Mouse (Mus musculus): ENCODE measurements around the gene Tec. TPM values are rescaled to one million over a fixed set of nuclear protein-coding genes. Genes with fewer than 3 reads are reported as not detected.

The Tec gene
- polyA plus RNA-seq, 1 experiment, result 3.9 TPM

- peak; percentile 9 for DNase-seq (ENCODE audit: low read depth)
Measured at GRCm38 (mm10) chr5:72796186-72796613, 72.1 kb downstream of the Tec start.

DNA sequence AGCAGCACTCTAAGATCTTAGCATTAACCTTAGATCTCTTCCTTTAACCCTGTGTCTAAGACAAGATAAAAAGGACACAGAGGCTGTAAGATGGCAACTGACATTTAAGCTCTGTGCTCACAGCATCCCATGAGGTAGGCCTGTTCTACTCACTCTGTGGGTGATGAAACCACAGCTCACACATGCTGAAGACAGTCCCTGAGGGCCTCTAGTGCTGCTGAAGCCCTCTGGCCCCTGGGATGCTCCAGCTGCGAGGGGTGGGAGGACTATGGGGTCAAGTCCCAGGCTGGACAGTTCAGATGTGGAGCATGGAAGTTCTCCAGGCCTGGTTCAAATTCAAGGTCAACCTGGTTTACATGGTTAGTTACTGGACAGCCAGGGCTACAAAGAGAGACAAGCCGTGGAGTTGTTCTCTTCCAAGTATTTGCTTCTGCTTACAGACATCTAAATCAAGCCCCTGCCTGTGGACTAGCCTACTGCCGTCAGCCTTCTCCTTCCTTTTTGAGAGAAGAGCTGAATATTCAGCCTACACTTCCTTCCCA lies 74.9 kb downstream of the Tec start:
- no peak for TF ChIP-seq POLR2A (IDR thresholded peaks at IDR 0.05; ENCODE audit: borderline replicate concordance, extremely low read depth, insufficient read depth, insufficient read length, poor library complexity, severe bottlenecking)
- no peak for TF ChIP-seq CTCF (IDR thresholded peaks at IDR 0.05; ENCODE audit: borderline replicate concordance, extremely low read depth, insufficient read depth, insufficient read length)
- no peak for DNase-seq (ENCODE audit: low read depth)

More at GRCm38 (mm10) chr5:72796186-72796613, 72.1 kb downstream of the Tec start:
- TF ChIP-seq CTCF (IDR thresholded peaks at IDR 0.05; ENCODE audit: borderline replicate concordance, extremely low read depth, insufficient read depth, insufficient read length) (no peak), POLR2A (IDR thresholded peaks at IDR 0.05; ENCODE audit: borderline replicate concordance, extremely low read depth, insufficient read depth, insufficient read length, poor library complexity, severe bottlenecking) (no peak)

DNA sequence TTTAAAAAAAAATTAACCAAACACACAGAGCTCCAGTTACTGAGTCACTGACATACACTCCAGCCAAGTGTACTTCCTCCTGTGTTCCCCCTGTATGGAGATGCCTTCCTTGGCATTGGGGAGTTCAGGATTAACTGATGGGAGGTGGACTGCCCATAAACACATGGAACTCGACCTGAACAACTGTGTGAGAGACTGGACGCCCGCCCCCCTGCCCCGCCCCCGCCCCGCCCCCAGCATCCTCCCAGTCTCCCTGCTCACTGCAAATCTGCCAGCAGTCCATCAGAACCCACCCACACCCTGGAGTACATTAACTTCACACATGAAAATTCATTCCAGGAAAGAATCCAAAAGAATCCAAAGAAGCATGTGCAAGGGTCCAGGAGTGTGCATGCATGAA lies 76.5 kb downstream of the Tec start:
- no peak for DNase-seq (ENCODE audit: low read depth)
- TF ChIP-seq CTCF (IDR thresholded peaks at IDR 0.05; ENCODE audit: borderline replicate concordance, extremely low read depth, insufficient read depth, insufficient read length) (no peak), POLR2A (IDR thresholded peaks at IDR 0.05; ENCODE audit: borderline replicate concordance, extremely low read depth, insufficient read depth, insufficient read length, poor library complexity, severe bottlenecking) (no peak)

DNA sequence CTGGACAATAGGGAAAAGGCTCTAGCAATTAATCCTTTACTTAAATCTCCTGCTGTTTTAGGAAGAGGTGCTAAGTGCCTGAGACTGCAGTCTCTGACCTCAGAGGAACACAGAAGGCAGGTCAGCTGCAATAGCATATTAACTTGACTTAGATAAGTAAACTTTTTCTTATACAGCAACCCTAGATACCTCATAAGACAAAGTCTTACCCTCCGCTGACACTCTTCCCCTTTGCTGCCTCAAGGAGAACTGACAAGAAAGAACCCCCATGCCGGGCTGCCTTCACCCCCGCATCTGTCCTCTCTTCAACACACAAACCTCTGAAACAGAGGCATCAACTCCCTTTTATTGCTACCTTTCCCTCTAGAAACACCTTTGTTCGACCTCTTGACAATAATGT lies 76.9 kb downstream of the Tec start:
- no peak for TF ChIP-seq POLR2A (IDR thresholded peaks at IDR 0.05; ENCODE audit: borderline replicate concordance, extremely low read depth, insufficient read depth, insufficient read length, poor library complexity, severe bottlenecking)
- TF ChIP-seq CTCF (IDR thresholded peaks at IDR 0.05; ENCODE audit: borderline replicate concordance, extremely low read depth, insufficient read depth, insufficient read length), result no peak
- no peak for DNase-seq (ENCODE audit: low read depth)

DNA sequence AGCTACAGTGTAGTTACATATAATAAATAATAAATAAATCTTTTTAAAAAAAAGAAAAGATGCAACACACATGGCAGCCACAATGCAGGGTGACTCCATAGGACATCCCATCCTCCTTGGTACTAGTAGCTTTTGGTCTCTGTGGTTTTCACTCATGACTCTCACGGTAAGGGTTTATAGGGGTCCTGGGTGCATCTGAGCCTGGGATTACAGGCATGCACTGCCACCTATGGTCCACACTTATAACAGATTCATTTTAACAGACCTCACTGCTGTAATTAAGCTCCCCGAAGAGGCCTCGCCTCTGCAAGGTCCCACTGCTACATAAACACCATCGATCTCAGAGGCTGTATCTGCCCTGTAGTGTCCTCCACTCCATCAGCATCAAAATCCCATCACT lies 82.8 kb downstream of the Tec start:
- TF ChIP-seq CTCF (IDR thresholded peaks at IDR 0.05; ENCODE audit: borderline replicate concordance, extremely low read depth, insufficient read depth, insufficient read length) (0 out of 2 replicates have a peak, but pooled peaks have one; percentile 6), POLR2A (IDR thresholded peaks at IDR 0.05; ENCODE audit: borderline replicate concordance, extremely low read depth, insufficient read depth, insufficient read length, poor library complexity, severe bottlenecking) (no peak)
- no peak for DNase-seq (ENCODE audit: low read depth)

DNA sequence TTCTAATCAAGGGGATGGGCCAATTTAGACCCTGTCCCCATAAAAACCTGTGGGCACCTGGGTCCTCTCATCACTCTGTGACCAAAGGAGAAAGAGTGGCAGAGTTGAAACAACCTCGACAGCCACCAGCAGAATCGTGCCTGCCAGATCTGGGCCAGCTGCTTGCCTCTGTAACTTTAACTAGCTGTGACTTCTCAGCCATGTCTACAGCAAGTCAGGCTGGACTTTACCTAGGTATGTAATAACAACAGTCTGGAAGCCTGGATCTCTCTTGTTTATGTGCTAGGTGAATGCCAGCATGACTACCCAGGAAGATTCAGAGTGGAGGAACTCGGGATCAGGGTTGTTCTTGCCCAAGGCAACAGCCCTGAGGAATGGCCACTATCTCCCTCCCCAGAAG lies 83.6 kb downstream of the Tec start:
- TF ChIP-seq POLR2A (IDR thresholded peaks at IDR 0.05; ENCODE audit: borderline replicate concordance, extremely low read depth, insufficient read depth, insufficient read length, poor library complexity, severe bottlenecking), result no peak
- no peak for TF ChIP-seq CTCF (IDR thresholded peaks at IDR 0.05; ENCODE audit: borderline replicate concordance, extremely low read depth, insufficient read depth, insufficient read length)
- DNase-seq (ENCODE audit: low read depth), result no peak

DNA sequence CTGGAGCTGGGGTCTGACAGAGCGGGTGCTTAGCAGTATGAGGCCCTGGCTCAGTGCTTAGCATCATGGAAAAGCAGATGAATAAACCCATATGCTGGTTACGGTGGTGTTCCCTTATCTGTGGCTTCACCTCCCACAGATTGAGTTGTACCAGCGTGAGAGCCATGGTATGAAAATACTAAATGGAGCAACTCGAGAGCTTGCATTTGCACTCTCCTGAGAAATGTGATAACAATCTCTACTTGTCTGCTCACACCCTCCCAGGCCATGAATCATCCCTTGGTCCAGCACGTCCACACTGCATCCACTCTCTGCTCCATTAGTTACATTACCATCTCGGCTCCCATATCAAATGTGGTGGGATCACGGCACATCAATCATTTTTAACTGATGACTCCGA lies 84.3 kb downstream of the Tec start:
- TF ChIP-seq CTCF (IDR thresholded peaks at IDR 0.05; ENCODE audit: borderline replicate concordance, extremely low read depth, insufficient read depth, insufficient read length) (no peak), POLR2A (IDR thresholded peaks at IDR 0.05; ENCODE audit: borderline replicate concordance, extremely low read depth, insufficient read depth, insufficient read length, poor library complexity, severe bottlenecking) (no peak)
- DNase-seq (ENCODE audit: low read depth), result no peak

- TF ChIP-seq POLR2A (IDR thresholded peaks at IDR 0.05; ENCODE audit: borderline replicate concordance, extremely low read depth, insufficient read depth, insufficient read length, poor library complexity, severe bottlenecking) (no peak), CTCF (IDR thresholded peaks at IDR 0.05; ENCODE audit: borderline replicate concordance, extremely low read depth, insufficient read depth, insufficient read length) (no peak)
- DNase-seq (ENCODE audit: low read depth), result no peak
Measured at GRCm38 (mm10) chr5:72783123-72783522, 85.2 kb downstream of the Tec start.

DNA sequence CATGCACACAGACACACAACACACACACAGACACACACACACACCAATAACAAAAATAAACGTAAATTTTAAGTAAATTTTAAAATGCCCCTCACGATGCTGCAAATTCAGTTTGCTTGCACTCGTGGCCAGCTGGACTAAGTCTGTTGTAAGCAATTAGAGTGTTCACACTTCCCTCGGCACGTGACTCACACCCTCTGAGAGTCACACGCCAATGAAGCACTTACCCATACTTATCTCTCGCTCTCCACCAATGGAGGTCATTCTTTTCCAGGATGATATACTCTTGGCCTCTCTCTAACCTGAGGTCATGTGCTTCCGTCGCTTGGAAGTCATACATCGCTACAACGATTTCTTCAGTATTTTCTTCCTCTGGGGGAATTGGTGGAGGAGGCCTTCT lies 86.5 kb downstream of the Tec start:
- no peak for TF ChIP-seq CTCF (IDR thresholded peaks at IDR 0.05; ENCODE audit: borderline replicate concordance, extremely low read depth, insufficient read depth, insufficient read length)
- TF ChIP-seq POLR2A (IDR thresholded peaks at IDR 0.05; ENCODE audit: borderline replicate concordance, extremely low read depth, insufficient read depth, insufficient read length, poor library complexity, severe bottlenecking), result no peak
- no peak for DNase-seq (ENCODE audit: low read depth)

- TF ChIP-seq CTCF (IDR thresholded peaks at IDR 0.05; ENCODE audit: borderline replicate concordance, extremely low read depth, insufficient read depth, insufficient read length), result no peak
- no peak for TF ChIP-seq POLR2A (IDR thresholded peaks at IDR 0.05; ENCODE audit: borderline replicate concordance, extremely low read depth, insufficient read depth, insufficient read length, poor library complexity, severe bottlenecking)
- no peak for DNase-seq (ENCODE audit: low read depth)
Measured at GRCm38 (mm10) chr5:72776595-72776994, 91.7 kb downstream of the Tec start.

DNA sequence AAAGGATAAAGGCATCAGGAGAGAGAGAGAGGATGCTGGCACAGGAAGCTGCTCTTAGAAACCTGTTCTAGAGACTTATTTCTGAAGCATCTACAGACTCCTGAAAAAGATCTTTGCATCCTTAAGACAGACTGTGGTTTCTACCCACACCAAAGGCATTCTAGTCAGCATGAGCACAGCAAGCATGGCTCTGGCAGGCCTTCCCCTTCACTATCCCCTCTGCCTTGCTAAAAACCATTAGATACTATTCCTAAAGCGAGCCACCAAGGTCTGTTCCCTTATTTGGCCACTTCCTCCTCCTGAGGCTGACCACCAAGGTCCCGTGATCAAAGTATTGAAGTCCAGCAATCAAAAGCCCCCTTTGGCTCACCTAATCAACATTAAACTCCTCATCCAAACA lies 92.2 kb downstream of the Tec start:
- no peak for DNase-seq (ENCODE audit: low read depth)
- no peak for TF ChIP-seq POLR2A (IDR thresholded peaks at IDR 0.05; ENCODE audit: borderline replicate concordance, extremely low read depth, insufficient read depth, insufficient read length, poor library complexity, severe bottlenecking)
- no peak for TF ChIP-seq CTCF (IDR thresholded peaks at IDR 0.05; ENCODE audit: borderline replicate concordance, extremely low read depth, insufficient read depth, insufficient read length)

- DNase-seq (ENCODE audit: low read depth), result no peak
- TF ChIP-seq CTCF (IDR thresholded peaks at IDR 0.05; ENCODE audit: borderline replicate concordance, extremely low read depth, insufficient read depth, insufficient read length) (no peak), POLR2A (IDR thresholded peaks at IDR 0.05; ENCODE audit: borderline replicate concordance, extremely low read depth, insufficient read depth, insufficient read length, poor library complexity, severe bottlenecking) (no peak)
Measured at GRCm38 (mm10) chr5:72769841-72770240, 98.4 kb downstream of the Tec start.
